ENCODE assay signal across 9 mouse cellular contexts in genomic region chr6:94464037-94464891, GRCm38 (mm10). TPM values are rescaled to one million over a fixed set of nuclear protein-coding genes. Genes with fewer than 3 reads are reported as not detected.
DNase-seq lines count a peak whose midpoint lies in the region; ATAC-seq and TF ChIP-seq lines count a peak whose summit lies in the region.
"Had no signal": no experiment of that assay in that cellular context is flagged by ENCODE, and none has a peak within 500 bp of the region (broad histone marks: within the 10 kb centered on the region; RNA-seq: fewer than 3 reads in every experiment).

No protein-coding gene starts in this region.

- intact Hi-C loops in heart, postnatal 10 days (cut with DNase I) = loop anchor here (1.0 kb wide), 1 partner anchor 383 kb away; no protein-coding TSS in a partner anchor

- peaks cover 2% of the 10 kb centered on the region; the same call in 1 of the 2 replicates for H3K4me1 ChIP-seq in G1E (ENCODE audit: insufficient read depth, low read depth, low read length)
- H3K4me1 ChIP-seq in forebrain, embryonic 12.5 days = peaks cover 16% of the 10 kb centered on the region
- no peaks in the 10 kb centered on the region for H3K4me1 ChIP-seq in liver, postnatal 0 days (ENCODE audit: insufficient read depth)
- H3K4me1 ChIP-seq: liver, embryonic 15.5 days had no signal

- TF ChIP-seq CTCF in G1E (IDR thresholded peaks at IDR 0.05; ENCODE audit: low read depth, low read length) = 0 out of 2 replicates have a peak, but pooled peaks have one; percentile 7
- TF ChIP-seq CTCF in liver, postnatal 0 days (IDR thresholded peaks at IDR 0.05; ENCODE audit: low read depth) = peak; percentile 70

- H3K4me3 ChIP-seq in G1E (ENCODE audit: low read depth, low read length) = no peak overlapping the region
- H3K4me3 ChIP-seq in forebrain, embryonic 12.5 days (replicated peaks) = peak overlapping the region; percentile 25
- no peak overlapping the region for H3K4me3 ChIP-seq in liver, postnatal 0 days (ENCODE audit: low read depth, low read length)
- H3K4me3 ChIP-seq: liver, embryonic 15.5 days had no signal

- 2% methylated on average over 12 of the region's 12 CpGs for WGBS in forebrain, embryonic 12.5 days
- WGBS in liver, postnatal 0 days (ENCODE audit: insufficient replicate concordance) = 25% methylated on average over 12 of the region's 12 CpGs

- H3K4me2 ChIP-seq in forebrain, embryonic 12.5 days = peak overlapping the region; percentile 52
- no peak overlapping the region for H3K4me2 ChIP-seq in liver, postnatal 0 days (ENCODE audit: low read depth, low read length)
- H3K4me2 ChIP-seq: liver, embryonic 15.5 days had no signal

- TF ChIP-seq EP300 in liver, postnatal 0 days (IDR thresholded peaks at IDR 0.05; ENCODE audit: low read depth) = no peak

- no peaks in the 10 kb centered on the region for H3K27me3 ChIP-seq in G1E (ENCODE audit: insufficient read depth, low read length)
- no peaks in the 10 kb centered on the region for H3K27me3 ChIP-seq in forebrain, embryonic 12.5 days
- H3K27me3 ChIP-seq in liver, postnatal 0 days (ENCODE audit: insufficient read depth, low read length) = no peaks in the 10 kb centered on the region
- H3K27me3 ChIP-seq: liver, embryonic 15.5 days had no signal

- no peaks in the 10 kb centered on the region for H3K9me3 ChIP-seq in G1E (replicated peaks)
- no peaks in the 10 kb centered on the region for H3K9me3 ChIP-seq in forebrain, embryonic 12.5 days
- H3K9me3 ChIP-seq in liver, postnatal 0 days (ENCODE audit: low read length) = no peaks in the 10 kb centered on the region
- H3K9me3 ChIP-seq: liver, embryonic 15.5 days had no signal

- no peaks in the 10 kb centered on the region for H3K36me3 ChIP-seq in G1E (replicated peaks)
- no peaks in the 10 kb centered on the region for H3K36me3 ChIP-seq in forebrain, embryonic 12.5 days (replicated peaks)
- no peaks in the 10 kb centered on the region for H3K36me3 ChIP-seq in liver, postnatal 0 days (replicated peaks; ENCODE audit: insufficient read depth, low read length)
- H3K36me3 ChIP-seq: liver, embryonic 15.5 days had no signal

- ATAC-seq in G1E (ENCODE audit: extremely low read depth, insufficient number of reproducible peaks, low FRiP score, poor library complexity, severe bottlenecking) = no peak
- ATAC-seq in forebrain, embryonic 12.5 days (ENCODE audit: low FRiP score) = peak; percentile 95
- ATAC-seq in liver, postnatal 0 days = no peak

- no peak overlapping the region for H3K9ac ChIP-seq in forebrain, embryonic 12.5 days
- no peak overlapping the region for H3K9ac ChIP-seq in liver, postnatal 0 days (replicated peaks)
- H3K9ac ChIP-seq: liver, embryonic 15.5 days had no signal

- no peak for DNase-seq in G1E (ENCODE audit: low spot score)
- peak; percentile 32 for DNase-seq in c-Kit-positive CD71-negative TER-119-negative erythroid progenitor cells, embryonic 14.5 days (ENCODE audit: low read depth)
- peak; percentile 65 to 78 for DNase-seq in heart, postnatal 10 days
- peak; percentile 62 to 71 for DNase-seq in kidney, postnatal 4 days
- peak; percentile 16 for DNase-seq in liver, postnatal 0 days
- peak; percentile 58 for DNase-seq in ovary, postnatal 14 days (ENCODE audit: low spot score)
- DNase-seq in c-Kit-positive CD71-positive TER-119-positive erythroid progenitor cells, embryonic 14.5 days (ENCODE audit: low spot score) = no peak

- H3K27ac ChIP-seq in forebrain, embryonic 12.5 days = peak overlapping the region; percentile 50; the same call in 1 of the 2 replicates
- H3K27ac ChIP-seq in liver, postnatal 0 days (ENCODE audit: low read depth) = no peak overlapping the region
- H3K27ac ChIP-seq: liver, embryonic 15.5 days had no signal

RNA-seq across cellular contexts. Expression of gene Slc25a26, which starts 35.9 kb away (rescaled TPM):
- 4.1 and 11.8 TPM in 2 replicates for total RNA-seq in G1E (2014; fragmentation: Nextera tagmentation)
- total RNA-seq in G1E (2017) = 7.0 and 8.7 TPM in 2 replicates
- 3.3 and 3.9 TPM in 2 replicates for polyA plus RNA-seq in G1E (2012)
- polyA plus RNA-seq in forebrain, embryonic 12.5 days (2016; fragmentation: Nextera tagmentation; extraction: Ambion mirVana) = 7.2 and 8.0 TPM in 2 replicates
- 10 to 100 TPM; 10.6 to 13.9 TPM for total RNA-seq in heart, postnatal 10 days (2021)
- 3.0 and 3.6 TPM in 2 replicates for polyA plus RNA-seq in liver, postnatal 0 days (2015; fragmentation: Nextera tagmentation; extraction: Ambion mirVana)

Comparison
In these comparisons a context has a peak if more than half of its experiments do, and no peak if none do; other contexts are left out.
1. DNase-seq: peak in c-Kit-positive CD71-negative TER-119-negative erythroid progenitor cells, embryonic 14.5 days (single experiment), heart, postnatal 10 days (2 of 2), kidney, postnatal 4 days (2 of 2), liver, postnatal 0 days (single experiment) and ovary, postnatal 14 days (single experiment); none in G1E (single experiment) and c-Kit-positive CD71-positive TER-119-positive erythroid progenitor cells, embryonic 14.5 days (single experiment).